Mouse (Mus musculus) myocyte (in vitro differentiated cells): ENCODE data around the gene Gp1ba.

ENCODE experiments used
- E2F4 ChIP-seq: IDR thresholded peaks from one replicate; pipeline ENCODE4 v1.6.1; 2011; ENCODE audit warnings: mild to moderate bottlenecking, control low read depth, moderate library complexity; ENCODE audit not compliant: insufficient read depth
- MAX ChIP-seq: IDR thresholded peaks from one replicate; pipeline ENCODE4 v1.6.1; 2011; ENCODE audit warnings: low read depth, mild to moderate bottlenecking, control low read depth
- MYOD1 ChIP-seq, 3 experiments: IDR thresholded peaks; one replicate each; pipeline ENCODE4 v1.6.1; 2011; ENCODE audit warnings: control low read depth in 2 of 3, low read depth in 2 of 3, mild to moderate bottlenecking in 2 of 3, moderate library complexity in 1 of 3; ENCODE audit not compliant: insufficient read length in 2 of 3, control insufficient read depth in 1 of 3
- POLR2A ChIP-seq: IDR thresholded peaks from one replicate; pipeline ENCODE4 v1.6.1; 2011; ENCODE audit warnings: low read depth, mild to moderate bottlenecking, control low read depth, moderate library complexity; ENCODE audit not compliant: insufficient read length
- POLR2AphosphoS2 ChIP-seq: IDR thresholded peaks from one replicate; pipeline ENCODE4 v1.6.1; 2011; ENCODE audit warnings: low read depth, control low read depth; ENCODE audit not compliant: insufficient read length
- SRF ChIP-seq: IDR thresholded peaks from one replicate; pipeline ENCODE4 v1.6.1; 2011; ENCODE audit warnings: low read depth; ENCODE audit not compliant: control insufficient read depth, insufficient read length
- USF1 ChIP-seq: IDR thresholded peaks from one replicate; pipeline ENCODE4 v1.6.1; 2011; ENCODE audit warnings: low read depth, mild to moderate bottlenecking, control low read depth, moderate library complexity

DNA sequence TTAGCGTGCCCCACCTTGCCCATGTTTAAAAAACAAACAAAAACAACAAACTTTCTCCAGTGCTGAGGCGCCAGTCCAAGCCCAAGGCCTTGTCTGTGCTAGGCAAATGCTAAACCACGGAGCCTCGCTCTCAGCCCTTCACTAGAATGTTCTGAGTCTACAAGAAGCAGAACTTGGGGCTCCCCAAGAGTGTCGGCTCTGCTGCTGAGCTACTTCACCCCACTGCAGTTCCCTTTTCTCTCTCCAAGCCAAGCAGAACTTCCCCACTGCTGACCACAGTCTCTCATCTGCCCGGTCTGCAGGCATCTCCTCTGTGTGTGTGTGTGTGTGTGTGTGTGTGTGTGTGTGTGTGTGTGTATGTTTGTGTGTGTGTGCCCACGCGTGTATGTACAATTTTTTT, 41.0 kb downstream of the Gp1ba start:
- no peak for TF ChIP-seq POLR2A
- no peak for TF ChIP-seq USF1
- no peak for TF ChIP-seq MYOD1 (IDR thresholded peaks at IDR 0.05; ENCODE audit: control insufficient read depth in 1 of 3, insufficient read length in 2 of 3, low read depth in 2 of 3)
- TF ChIP-seq POLR2AphosphoS2, result no peak
- TF ChIP-seq MAX, result no peak
- no peak for TF ChIP-seq E2F4
- TF ChIP-seq SRF, result no peak
